Mouse (Mus musculus) kidney, adult 2 months (tissue): ENCODE data around the gene Pgm1.

Source experiments
- CTCF ChIP-seq: fragments of 200-500 bp; conservative IDR thresholded peaks from 2 replicates; pipeline ENCODE4 v1.5.1; 2011; ENCODE audit warnings: low read depth, mild to moderate bottlenecking, control low read depth, low read length, moderate library complexity, mixed read lengths; ENCODE audit not compliant: insufficient read depth, insufficient read length
- POLR2A ChIP-seq: fragments of 200-500 bp; IDR thresholded peaks from one replicate; pipeline ENCODE4 v1.6.1; 2011; ENCODE audit warnings: low read depth, low read length, control low read depth

- TF ChIP-seq CTCF (no peak), POLR2A (no peak)
Observed at GRCm38 (mm10) chr4:100012361-100013035, 83.3 kb downstream of the Pgm1 start.
